Mouse (Mus musculus): ENCODE results near the gene Loxl3. TPM values are rescaled to one million over a fixed set of nuclear protein-coding genes. Genes with fewer than 3 reads are reported as not detected.

Loxl3 gene
- polyA plus RNA-seq, 1 experiment from 2014 or later, result 21.9 TPM

- 81% methylated on average over 6 of the region's 6 CpGs for WGBS
- no peak for ATAC-seq (ENCODE audit: borderline replicate concordance, extremely low read depth, low FRiP score, low TSS enrichment)
- Histone ChIP-seq H3K4me3 (no peak overlapping the region), H3K9me3 (no peaks in the 10 kb centered on the region), H3K4me1 (no peaks in the 10 kb centered on the region; the same call in 1 of the 2 replicates), H3K36me3 (no peaks in the 10 kb centered on the region), H3K9ac (no peak overlapping the region), H3K27ac (no peak overlapping the region), H3K27me3 (no peaks in the 10 kb centered on the region), H3K4me2 (no peak overlapping the region)
Measured at GRCm38 (mm10) chr6:83020121-83020520, 13.9 kb upstream of the Loxl3 start.

GRCm38 (mm10) chr6:83020836-83021593, 13.0 kb upstream of the Loxl3 start:
- Histone ChIP-seq H3K9me3 (no peaks in the 10 kb centered on the region), H3K27ac (no peak overlapping the region), H3K4me1 (no peaks in the 10 kb centered on the region; the same call in 1 of the 2 replicates), H3K4me3 (no peak overlapping the region), H3K36me3 (no peaks in the 10 kb centered on the region), H3K9ac (no peak overlapping the region), H3K27me3 (no peaks in the 10 kb centered on the region), H3K4me2 (no peak overlapping the region)
- 77% methylated on average over 4 of the region's 4 CpGs for WGBS
- no peak for ATAC-seq (ENCODE audit: borderline replicate concordance, extremely low read depth, low FRiP score, low TSS enrichment)

GRCm38 (mm10) chr6:83023008-83023407, 11.0 kb upstream of the Loxl3 start:
- no peaks in the 10 kb centered on the region for H3K9me3 ChIP-seq
- peaks cover 7% of the 10 kb centered on the region for H3K4me1 ChIP-seq
- no peak overlapping the region for H3K4me2 ChIP-seq
- H3K27me3 ChIP-seq, result no peaks in the 10 kb centered on the region
- H3K9ac ChIP-seq, result no peak overlapping the region
- WGBS, result 83% methylated on average over 9 of the region's 9 CpGs
- no peak overlapping the region for H3K4me3 ChIP-seq
- no peaks in the 10 kb centered on the region for H3K36me3 ChIP-seq
- H3K27ac ChIP-seq, result no peak overlapping the region
- ATAC-seq (ENCODE audit: borderline replicate concordance, extremely low read depth, low FRiP score, low TSS enrichment), result no peak

GRCm38 (mm10) chr6:83023786-83024185, 10.2 kb upstream of the Loxl3 start:
- Histone ChIP-seq H3K4me3 (no peak overlapping the region), H3K4me2 (no peak overlapping the region), H3K4me1 (peaks cover 8% of the 10 kb centered on the region), H3K36me3 (no peaks in the 10 kb centered on the region), H3K27ac (no peak overlapping the region), H3K27me3 (no peaks in the 10 kb centered on the region), H3K9me3 (no peaks in the 10 kb centered on the region), H3K9ac (no peak overlapping the region)
- WGBS, result 90% methylated on average over 2 of the region's 2 CpGs
- no peak for ATAC-seq (ENCODE audit: borderline replicate concordance, extremely low read depth, low FRiP score, low TSS enrichment)

- H3K4me2 ChIP-seq, result no peak overlapping the region
- peaks cover 8% of the 10 kb centered on the region for H3K4me1 ChIP-seq
- no peaks in the 10 kb centered on the region for H3K27me3 ChIP-seq
- H3K9me3 ChIP-seq, result no peaks in the 10 kb centered on the region
- no peak overlapping the region for H3K27ac ChIP-seq
- H3K9ac ChIP-seq, result no peak overlapping the region
- no peaks in the 10 kb centered on the region for H3K36me3 ChIP-seq
- WGBS, result 56% methylated on average over 4 of the region's 4 CpGs
- H3K4me3 ChIP-seq, result no peak overlapping the region
- ATAC-seq (ENCODE audit: borderline replicate concordance, extremely low read depth, low FRiP score, low TSS enrichment), result no peak
Measured at GRCm38 (mm10) chr6:83024421-83024820, 9.6 kb upstream of the Loxl3 start.

- 92% methylated on average over 4 of the region's 4 CpGs for WGBS
- no peaks in the 10 kb centered on the region for H3K9me3 ChIP-seq
- no peak overlapping the region for H3K27ac ChIP-seq
- ATAC-seq (ENCODE audit: borderline replicate concordance, extremely low read depth, low FRiP score, low TSS enrichment), result no peak
- peaks cover 10% of the 10 kb centered on the region for H3K4me1 ChIP-seq
- H3K9ac ChIP-seq, result no peak overlapping the region
- no peak overlapping the region for H3K4me2 ChIP-seq
- H3K36me3 ChIP-seq, result no peaks in the 10 kb centered on the region
- no peaks in the 10 kb centered on the region for H3K27me3 ChIP-seq
- no peak overlapping the region for H3K4me3 ChIP-seq
Measured at GRCm38 (mm10) chr6:83025221-83025620, 8.8 kb upstream of the Loxl3 start.

- ATAC-seq (ENCODE audit: borderline replicate concordance, extremely low read depth, low FRiP score, low TSS enrichment), result no peak
- no peak overlapping the region; the same call in 1 of the 2 replicates for H3K4me2 ChIP-seq
- H3K27me3 ChIP-seq, result peaks cover 3% of the 10 kb centered on the region; the same call in 1 of the 2 replicates
- WGBS, result 79% methylated on average over 8 of the region's 8 CpGs
- H3K4me1 ChIP-seq, result peaks cover 21% of the 10 kb centered on the region
- 0 out of 2 replicates have a peak overlapping the region, but pooled peaks have one; percentile 4 for H3K27ac ChIP-seq
- no peaks in the 10 kb centered on the region for H3K9me3 ChIP-seq
- H3K4me3 ChIP-seq, result no peak overlapping the region
- H3K36me3 ChIP-seq, result no peaks in the 10 kb centered on the region
- H3K9ac ChIP-seq, result no peak overlapping the region
Measured at GRCm38 (mm10) chr6:83027293-83027692, 6.7 kb upstream of the Loxl3 start.

DNA sequence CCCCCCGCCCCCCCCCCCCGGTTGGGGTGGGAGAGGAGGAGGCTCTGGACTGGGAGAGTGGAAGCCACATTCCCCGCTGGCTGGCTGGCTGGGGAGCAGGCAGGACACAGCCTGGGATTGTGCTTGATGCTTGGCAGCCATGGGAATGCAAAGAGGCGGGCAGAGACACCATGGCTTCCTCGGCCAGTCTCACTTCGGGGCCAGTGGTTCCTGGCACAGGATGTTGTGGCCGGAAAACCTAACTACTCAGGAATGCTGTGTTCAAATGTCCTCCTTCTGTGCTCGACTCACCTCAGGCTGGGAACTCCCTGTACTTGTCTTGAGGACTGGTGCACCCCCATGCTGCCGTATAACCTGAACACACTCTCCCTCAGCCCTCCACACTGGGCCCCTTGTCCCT, 6.3 kb upstream of the Loxl3 start:
- no peak overlapping the region for H3K9ac ChIP-seq
- ATAC-seq (ENCODE audit: borderline replicate concordance, extremely low read depth, low FRiP score, low TSS enrichment), result no peak

GRCm38 (mm10) chr6:83029777-83030176, 4.2 kb upstream of the Loxl3 start:
- Histone ChIP-seq H3K9me3 (no peaks in the 10 kb centered on the region), H3K4me3 (no peak overlapping the region), H3K4me2 (no peak overlapping the region), H3K4me1 (peaks cover 31% of the 10 kb centered on the region), H3K9ac (no peak overlapping the region), H3K36me3 (no peaks in the 10 kb centered on the region), H3K27ac (no peak overlapping the region), H3K27me3 (peaks cover 3% of the 10 kb centered on the region; the same call in 1 of the 2 replicates)
- no peak for ATAC-seq (ENCODE audit: borderline replicate concordance, extremely low read depth, low FRiP score, low TSS enrichment)
- WGBS, result 33% methylated on average over 10 of the region's 10 CpGs

More for the DNA sequence above, 6.3 kb upstream of the Loxl3 start:
- no peaks in the 10 kb centered on the region for H3K9me3 ChIP-seq
- no peak overlapping the region for H3K4me3 ChIP-seq
- peaks cover 24% of the 10 kb centered on the region for H3K4me1 ChIP-seq
- no peaks in the 10 kb centered on the region for H3K36me3 ChIP-seq
- WGBS, result 29% methylated on average over 7 of the region's 9 CpGs
- H3K27ac ChIP-seq, result 0 out of 2 replicates have a peak overlapping the region, but pooled peaks have one; percentile 4
- peak overlapping the region; percentile 6; the same call in 1 of the 2 replicates for H3K4me2 ChIP-seq
- peaks cover 3% of the 10 kb centered on the region; the same call in 1 of the 2 replicates for H3K27me3 ChIP-seq

DNA sequence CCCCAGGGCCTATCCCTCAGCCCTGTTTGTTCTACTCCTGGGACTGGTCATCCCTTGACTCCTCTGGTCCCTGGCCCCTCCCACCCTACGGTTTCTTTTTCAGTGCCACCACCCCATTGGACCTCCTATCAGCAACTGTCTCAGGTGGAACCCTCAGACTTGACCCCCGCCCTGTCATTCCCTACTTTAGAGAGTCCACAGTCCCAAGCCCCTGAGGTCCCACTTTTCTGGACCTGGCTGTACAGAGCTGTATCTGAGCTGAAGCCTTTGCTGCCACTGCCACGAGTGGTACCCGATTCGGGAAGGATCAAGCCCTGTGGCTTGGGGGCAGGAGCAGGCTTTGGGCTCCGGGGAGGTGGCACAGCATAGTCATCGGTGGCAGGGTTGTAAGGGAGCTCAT, 2.9 kb upstream of the Loxl3 start:
- Histone ChIP-seq H3K36me3 (no peaks in the 10 kb centered on the region), H3K27ac (no peak overlapping the region), H3K4me2 (0 out of 2 replicates have a peak overlapping the region, but pooled peaks have one; percentile 1), H3K9ac (no peak overlapping the region), H3K9me3 (no peaks in the 10 kb centered on the region), H3K4me3 (no peak overlapping the region), H3K27me3 (peaks cover 3% of the 10 kb centered on the region; the same call in 1 of the 2 replicates), H3K4me1 (peaks cover 41% of the 10 kb centered on the region)
- no peak for ATAC-seq (ENCODE audit: borderline replicate concordance, extremely low read depth, low FRiP score, low TSS enrichment)
- WGBS, result 72% methylated on average over 7 of the region's 7 CpGs

DNA sequence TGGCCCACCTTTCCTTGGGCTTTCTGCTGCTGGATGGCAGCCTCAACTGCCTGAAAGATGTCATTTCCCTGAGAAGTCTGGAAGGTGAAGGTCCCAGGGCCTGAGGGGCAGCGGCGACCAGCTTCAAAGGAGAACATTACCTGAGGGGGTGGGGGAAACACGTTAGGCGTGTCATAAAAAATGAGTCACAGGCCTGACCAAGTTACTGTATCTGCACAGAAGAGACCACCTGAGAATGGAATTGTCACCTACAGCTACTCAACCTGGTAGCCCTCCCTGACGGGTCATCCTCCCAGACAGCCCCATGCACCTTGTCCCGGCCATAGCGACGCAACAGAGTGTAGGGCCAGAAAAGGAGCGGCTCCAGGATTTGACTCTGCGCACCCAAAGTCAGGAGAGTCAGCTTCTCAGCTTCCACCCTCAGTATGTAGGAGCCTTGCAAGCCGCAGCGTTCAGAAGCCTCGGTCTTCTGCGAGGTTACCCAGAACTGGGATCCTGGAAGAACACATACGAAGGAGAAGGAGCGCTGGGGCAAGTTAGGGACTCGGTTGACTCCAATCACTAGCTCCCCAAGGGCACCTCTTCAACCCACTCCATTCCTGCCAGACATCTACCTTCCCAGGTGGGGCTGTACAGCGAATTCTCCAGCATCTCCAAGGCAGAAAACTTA, 1.9 kb upstream of the Loxl3 start:
- Histone ChIP-seq H3K9ac (peak overlapping the region; percentile 17; the same call in 1 of the 2 replicates), H3K27me3 (peaks cover 3% of the 10 kb centered on the region; the same call in 1 of the 2 replicates), H3K4me3 (peak overlapping the region; percentile 76), H3K4me2 (peak overlapping the region; percentile 92), H3K9me3 (no peaks in the 10 kb centered on the region), H3K36me3 (no peaks in the 10 kb centered on the region), H3K27ac (no peak overlapping the region), H3K4me1 (peaks cover 41% of the 10 kb centered on the region)
- WGBS, result 37% methylated on average over 18 of the region's 18 CpGs
- no peak for ATAC-seq (ENCODE audit: borderline replicate concordance, extremely low read depth, low FRiP score, low TSS enrichment)

GRCm38 (mm10) chr6:83032769-83033191, 1.2 kb upstream of the Loxl3 start:
- H3K27ac ChIP-seq, result peak overlapping the region; percentile 95
- no peaks in the 10 kb centered on the region for H3K36me3 ChIP-seq
- peaks cover 3% of the 10 kb centered on the region; the same call in 1 of the 2 replicates for H3K27me3 ChIP-seq
- H3K9me3 ChIP-seq, result no peaks in the 10 kb centered on the region
- H3K9ac ChIP-seq, result peak overlapping the region; percentile 60
- peak overlapping the region; percentile 92 for H3K4me2 ChIP-seq
- peak; percentile 9; the same call in 1 of the 2 replicates for ATAC-seq (ENCODE audit: borderline replicate concordance, extremely low read depth, low FRiP score, low TSS enrichment)
- 0% methylated on average over 31 of the region's 31 CpGs for WGBS
- peak overlapping the region; percentile 76 for H3K4me3 ChIP-seq
- peaks cover 36% of the 10 kb centered on the region for H3K4me1 ChIP-seq

Measured in lung, embryonic 15.5 days (tissue).